Mouse (Mus musculus) lung, adult 2 months (tissue): ENCODE measurements around the gene Cyp4f16.

ENCODE experiments used
- CTCF ChIP-seq: fragments of 200-500 bp; IDR thresholded peaks from 2 replicates; pipeline ENCODE4 v1.5.1; 2011; ENCODE audit warnings: mild to moderate bottlenecking, low read length, control low read depth; ENCODE audit not compliant: insufficient read depth
- POLR2A ChIP-seq: fragments of 200-500 bp; IDR thresholded peaks from 2 replicates; pipeline ENCODE4 v1.6.1; 2011; ENCODE audit warnings: low read depth, mild to moderate bottlenecking, control low read depth, low read length, borderline replicate concordance; ENCODE audit errors: extremely low read depth

- TF ChIP-seq CTCF: no peak
- no peak for TF ChIP-seq POLR2A
These were observed 501 bp downstream of the Cyp4f16 start for GRCm38 (mm10) chr17:32536867-32537250.
